22 mouse cellular contexts compared by ENCODE assay signal in the genomic region with DNA sequence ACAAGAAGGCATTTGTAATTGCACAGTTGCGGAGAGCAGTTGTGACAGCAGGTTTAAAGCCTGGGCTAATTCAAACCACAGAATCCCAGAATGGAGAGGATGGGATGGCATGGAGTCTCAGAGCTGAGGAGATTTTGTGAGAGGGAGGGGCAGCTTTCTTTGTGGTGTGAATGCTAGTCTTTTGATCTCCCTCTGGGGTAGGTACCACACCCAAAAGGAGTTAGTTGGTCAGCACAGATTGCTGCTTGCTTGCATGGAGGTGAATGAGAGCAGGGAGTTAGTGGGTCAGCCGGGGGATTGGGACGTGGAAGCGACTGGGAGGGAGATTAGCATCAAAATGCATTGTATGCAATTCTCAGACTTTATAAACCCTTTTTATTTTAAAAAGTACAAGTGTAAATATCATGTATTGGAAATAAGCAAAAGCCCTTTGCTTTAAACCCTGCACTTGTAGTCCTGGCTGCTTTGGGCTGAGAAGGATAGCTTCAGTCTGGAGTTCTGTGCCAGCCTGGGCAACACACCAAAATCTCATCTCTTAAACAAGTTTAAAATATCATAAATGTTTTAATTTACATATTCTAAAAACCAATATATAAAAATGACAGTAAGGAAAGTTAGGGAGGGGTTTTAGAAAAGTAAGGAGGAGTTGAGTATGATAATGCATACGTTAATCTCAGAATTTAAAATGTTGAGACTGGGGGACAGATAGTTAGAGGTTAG. TPM values are rescaled to one million over a fixed set of nuclear protein-coding genes. Genes with fewer than 3 reads are reported as not detected.
DNase-seq lines count a peak whose midpoint lies in the region; ATAC-seq and TF ChIP-seq lines count a peak whose summit lies in the region.
"Had no signal": no experiment of that assay in that cellular context is flagged by ENCODE, and none has a peak within 500 bp of the region (broad histone marks: within the 10 kb centered on the region; RNA-seq: fewer than 3 reads in every experiment).

No protein-coding gene starts in this region.

- 0 out of 2 replicates have a peak overlapping the region, but pooled peaks have one; percentile 28 for H3K9ac ChIP-seq in forebrain, postnatal 0 days
- no peak overlapping the region for H3K9ac ChIP-seq in forebrain, embryonic 11.5 days (ENCODE audit: low read length)
- H3K9ac ChIP-seq: forebrain, embryonic 13.5 days; heart, embryonic 15.5 days; hindbrain, embryonic 12.5 days; midbrain, embryonic 12.5 days had no signal

- peak; percentile 60; the same call in 1 of the 2 replicates for ATAC-seq in forebrain, postnatal 0 days
- no peak for ATAC-seq in forebrain, embryonic 11.5 days (replicated peaks; ENCODE audit: low FRiP score)
- ATAC-seq: forebrain, embryonic 13.5 days had no signal

- no peaks in the 10 kb centered on the region for H3K27me3 ChIP-seq in forebrain, postnatal 0 days (ENCODE audit: insufficient read depth, low read length)
- H3K27me3 ChIP-seq in forebrain, embryonic 11.5 days (ENCODE audit: control insufficient read depth, insufficient read depth, low read length) = no peaks in the 10 kb centered on the region
- H3K27me3 ChIP-seq: forebrain, embryonic 13.5 days; heart, embryonic 15.5 days; hindbrain, embryonic 12.5 days; midbrain, embryonic 12.5 days had no signal

- H3K4me1 ChIP-seq in forebrain, postnatal 0 days (ENCODE audit: insufficient read depth) = 0 out of 2 replicates have a peak, but pooled peaks cover 7% of the 10 kb centered on the region
- H3K4me1 ChIP-seq in forebrain, embryonic 11.5 days (replicated peaks; ENCODE audit: control insufficient read depth, insufficient read depth, low read length) = no peaks in the 10 kb centered on the region; the same call in 1 of the 2 replicates

- no peak overlapping the region for H3K4me3 ChIP-seq in forebrain, postnatal 0 days (ENCODE audit: low read depth, low read length)
- H3K4me3 ChIP-seq in forebrain, embryonic 11.5 days (ENCODE audit: low read depth, low read length) = no peak overlapping the region
- H3K4me3 ChIP-seq: forebrain, embryonic 13.5 days; heart, embryonic 15.5 days; hindbrain, embryonic 12.5 days; layer of hippocampus, adult 2 months; midbrain, embryonic 12.5 days had no signal

- DNase-seq in forebrain, postnatal 0 days = peak; percentile 66
- DNase-seq in forebrain, embryonic 11.5 days (ENCODE audit: low spot score) = no peak
- peak; percentile 75 to 76 for DNase-seq in right cerebral cortex, postnatal 10 days (ENCODE audit: low spot score in 2 of 2)
- DNase-seq in right cerebral cortex, postnatal 36 days (ENCODE audit: low spot score in 2 of 2) = no peak
- peak; percentile 71 for DNase-seq in R1 (ENCODE audit: low read depth, low spot score)
- DNase-seq in telencephalon, adult 2 months (ENCODE audit: low read depth, low spot score) = peak; percentile 39
- DNase-seq in layer of hippocampus, adult 8-10 months (ENCODE audit: low spot score in 2 of 2) = no peak
- DNase-seq: adrenal gland, adult 2 months; B cell, adult 2 months; cerebellum, adult 9-11 months; kidney, adult 11 months; left cerebral cortex, postnatal 4 days; lung, adult 2 months; thymus, postnatal 4 days had no signal

- TF ChIP-seq CTCF in forebrain, postnatal 0 days (IDR thresholded peaks at IDR 0.05; ENCODE audit: low read depth) = no peak

- H3K9me3 ChIP-seq in forebrain, postnatal 0 days (ENCODE audit: low read length) = no peaks in the 10 kb centered on the region
- H3K9me3 ChIP-seq in forebrain, embryonic 11.5 days (ENCODE audit: control insufficient read depth, low read length) = no peaks in the 10 kb centered on the region
- H3K9me3 ChIP-seq: forebrain, embryonic 13.5 days; G1E; heart, embryonic 15.5 days; hindbrain, embryonic 12.5 days; midbrain, embryonic 12.5 days had no signal

- WGBS in forebrain, postnatal 0 days = 42% methylated on average over 5 of the region's 5 CpGs
- 47% methylated on average over 5 of the region's 5 CpGs for WGBS in forebrain, embryonic 11.5 days

- H3K4me2 ChIP-seq in forebrain, postnatal 0 days (ENCODE audit: low read depth) = no peak overlapping the region
- no peak overlapping the region for H3K4me2 ChIP-seq in forebrain, embryonic 11.5 days (ENCODE audit: low read depth, low read length, severe bottlenecking)
- H3K4me2 ChIP-seq: forebrain, embryonic 13.5 days; heart, embryonic 15.5 days; hindbrain, embryonic 12.5 days; midbrain, embryonic 12.5 days had no signal

- no peaks in the 10 kb centered on the region for H3K36me3 ChIP-seq in forebrain, postnatal 0 days (ENCODE audit: insufficient read depth)
- no peaks in the 10 kb centered on the region for H3K36me3 ChIP-seq in forebrain, embryonic 11.5 days (ENCODE audit: control insufficient read depth, insufficient read depth, low read length)
- H3K36me3 ChIP-seq: heart, embryonic 15.5 days; hindbrain, embryonic 12.5 days; midbrain, embryonic 12.5 days had no signal

- H3K27ac ChIP-seq in forebrain, postnatal 0 days (ENCODE audit: low read depth, low read length) = peak overlapping the region; percentile 40
- H3K27ac ChIP-seq in forebrain, embryonic 11.5 days (ENCODE audit: low read depth, low read length) = no peak overlapping the region
- H3K27ac ChIP-seq: forebrain, embryonic 13.5 days; heart, embryonic 15.5 days; hindbrain, embryonic 12.5 days; kidney, postnatal 0 days; layer of hippocampus, adult 2 months; macrophage; midbrain, embryonic 12.5 days had no signal

RNA-seq across cellular contexts. Expression of gene Cdk19, which starts 25.4 kb away (rescaled TPM):
- total RNA-seq in forebrain, postnatal 0 days (2014; rRNA removed) = 33.7 and 37.5 TPM in 2 replicates
- 11.0 and 11.5 TPM in 2 replicates for polyA plus RNA-seq in forebrain, postnatal 0 days (2015; fragmentation: Nextera tagmentation; extraction: Ambion mirVana)
- 8.0 and 9.4 TPM in 2 replicates for polyA plus RNA-seq in forebrain, embryonic 11.5 days (2014; fragmentation: Nextera tagmentation; extraction: Ambion mirVana)
- total RNA-seq in layer of hippocampus, adult 8-10 months (2022) = 10 to 100 TPM; 32.8 to 35.1 (median 34.0) TPM

Comparison
In these comparisons a context has a peak if more than half of its experiments do, and no peak if none do; other contexts are left out.
1. DNase-seq: peak in forebrain, postnatal 0 days (single experiment), right cerebral cortex, postnatal 10 days (2 of 2), R1 (single experiment) and telencephalon, adult 2 months (single experiment); none in forebrain, embryonic 11.5 days (single experiment), right cerebral cortex, postnatal 36 days (0 of 2) and layer of hippocampus, adult 8-10 months (0 of 2).